Mouse (Mus musculus): ENCODE results near the gene Poc1a.

The Poc1a gene

GRCm38 (mm10) chr9:106338462-106339172, 57.8 kb downstream of the Poc1a start:
- DNase-seq (ENCODE audit: low spot score) = no peak

DNA sequence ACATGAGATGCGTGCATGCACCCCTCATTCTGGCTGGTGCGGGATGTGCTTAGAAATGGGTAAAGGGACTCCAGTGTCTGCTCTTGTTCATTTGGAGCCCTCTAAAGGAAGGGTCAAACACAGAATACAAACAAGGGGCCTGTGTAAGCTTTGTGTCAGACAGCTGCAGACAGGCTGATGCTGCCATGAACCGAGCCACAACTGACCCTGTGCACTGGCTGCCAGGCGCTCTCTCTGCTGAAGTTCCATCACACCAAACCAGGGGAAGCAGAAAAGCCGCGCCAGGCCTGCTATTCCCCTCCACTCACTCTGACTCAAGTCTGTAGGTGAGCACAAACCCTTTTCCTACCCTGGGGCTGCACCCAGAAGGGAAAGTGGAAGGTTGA, 58.3 kb downstream of the Poc1a start:
- no peak for DNase-seq (ENCODE audit: low spot score)

DNA sequence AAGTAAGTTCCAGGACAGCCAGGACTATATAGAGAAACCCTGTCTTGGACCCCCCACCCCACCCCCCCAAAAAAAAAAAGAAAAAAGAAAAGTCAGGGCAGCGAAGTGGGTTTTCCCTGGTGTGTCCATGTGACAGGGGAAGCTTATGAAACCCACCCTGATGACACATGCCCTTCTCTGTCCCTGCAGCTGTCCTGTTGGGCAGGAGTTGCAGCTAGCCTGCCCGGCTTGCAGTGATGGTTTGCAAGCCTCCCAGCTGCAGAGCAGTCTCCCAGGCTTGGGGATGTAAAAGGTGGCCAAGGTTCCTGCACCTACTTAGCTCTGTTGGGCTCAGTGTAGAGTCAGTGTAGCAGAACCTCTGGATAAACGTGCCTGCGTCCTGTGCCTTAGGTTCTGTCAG, 58.9 kb downstream of the Poc1a start:
- DNase-seq (ENCODE audit: low spot score) = no peak

DNA sequence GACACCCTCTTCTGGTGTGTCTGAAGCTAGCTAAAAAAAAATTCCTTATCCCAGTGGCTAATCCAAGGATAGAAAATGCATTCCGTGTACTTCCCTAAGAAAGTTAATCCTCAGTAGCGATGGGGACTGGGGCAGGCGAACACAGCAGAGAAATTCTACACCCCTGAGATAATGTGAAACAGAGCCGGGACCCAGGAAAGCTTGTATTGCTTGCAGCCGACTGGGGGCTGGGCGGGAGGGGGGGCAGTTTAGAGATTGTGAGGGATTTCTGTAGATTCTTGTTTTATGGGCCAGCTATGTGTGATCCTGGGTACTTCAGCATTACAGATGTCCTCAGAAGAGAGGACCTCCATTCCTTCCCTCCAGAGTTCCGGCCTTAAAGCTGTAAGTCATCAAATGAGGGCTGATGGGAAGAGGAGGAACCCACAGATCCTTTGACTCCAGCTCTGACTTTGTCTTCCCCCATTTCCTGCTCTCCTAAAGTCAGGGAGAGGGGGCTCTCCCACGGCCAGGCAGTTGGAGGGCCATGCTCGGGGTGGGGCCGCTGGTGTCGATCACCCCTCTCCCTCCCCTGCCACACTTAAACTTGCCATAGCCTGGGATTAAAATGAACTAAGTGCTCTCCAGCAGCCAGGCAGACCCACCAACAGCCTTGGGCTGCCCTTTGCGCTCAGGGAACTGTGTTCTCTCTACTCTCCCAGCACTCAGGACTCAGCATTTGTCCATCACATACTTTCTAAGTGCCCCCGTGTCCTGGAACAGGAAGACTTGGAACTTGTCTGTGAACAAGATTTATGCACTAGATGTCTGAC, 59.8 kb downstream of the Poc1a start:
- no peak for DNase-seq (ENCODE audit: low spot score)

GRCm38 (mm10) chr9:106341313-106341686, 60.4 kb downstream of the Poc1a start:
- no peak for DNase-seq (ENCODE audit: low spot score)

- no peak for DNase-seq (ENCODE audit: low spot score)
Measured at GRCm38 (mm10) chr9:106342573-106342972, 61.7 kb downstream of the Poc1a start.

DNA sequence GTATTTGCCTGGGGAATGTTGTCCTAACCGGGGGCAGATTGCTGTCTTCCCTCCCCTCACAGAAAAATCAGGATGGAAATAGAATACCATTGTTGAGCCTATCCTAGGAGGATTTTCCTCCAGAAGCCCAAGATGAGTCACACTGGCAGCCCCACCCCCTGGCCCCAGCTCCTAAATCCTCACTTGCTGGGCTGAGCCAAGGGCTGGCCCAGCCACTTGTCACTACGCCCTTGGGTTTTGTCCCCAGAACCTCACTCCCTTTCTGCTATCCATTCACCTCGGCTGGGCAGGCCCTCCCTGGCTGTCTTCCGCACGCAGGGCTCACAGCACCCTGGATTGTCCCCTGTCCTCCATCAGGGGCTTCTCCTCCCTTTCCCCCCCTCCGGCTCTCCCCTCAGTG, 64.3 kb downstream of the Poc1a start:
- DNase-seq (ENCODE audit: low spot score) = peak; percentile 47

DNA sequence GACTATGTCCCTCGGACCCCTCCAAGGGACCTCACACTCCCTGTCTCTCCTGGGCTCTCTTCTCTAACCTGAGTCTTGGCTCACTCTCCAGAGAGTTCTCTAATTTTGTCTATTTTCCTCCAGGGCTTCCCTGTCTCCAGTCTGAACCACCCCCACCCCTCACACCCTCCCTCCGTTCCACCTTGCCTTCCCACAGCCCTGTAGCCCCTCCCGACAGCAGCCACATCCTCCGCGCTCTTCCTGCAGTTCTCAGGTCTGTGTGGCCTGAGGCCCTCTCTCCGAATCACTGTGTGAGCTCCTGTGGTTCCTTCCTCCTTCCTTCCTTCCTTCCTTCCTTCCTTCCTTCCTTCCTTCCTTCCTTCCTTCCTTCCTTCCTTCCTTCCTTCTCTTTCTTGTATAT, 64.8 kb downstream of the Poc1a start:
- DNase-seq (ENCODE audit: low spot score) = no peak

GRCm38 (mm10) chr9:106348281-106348680, 67.4 kb downstream of the Poc1a start:
- no peak for DNase-seq (ENCODE audit: low spot score)

- DNase-seq (ENCODE audit: low spot score) = peak; percentile 19
Measured at GRCm38 (mm10) chr9:106349075-106349474, 68.2 kb downstream of the Poc1a start.

DNA sequence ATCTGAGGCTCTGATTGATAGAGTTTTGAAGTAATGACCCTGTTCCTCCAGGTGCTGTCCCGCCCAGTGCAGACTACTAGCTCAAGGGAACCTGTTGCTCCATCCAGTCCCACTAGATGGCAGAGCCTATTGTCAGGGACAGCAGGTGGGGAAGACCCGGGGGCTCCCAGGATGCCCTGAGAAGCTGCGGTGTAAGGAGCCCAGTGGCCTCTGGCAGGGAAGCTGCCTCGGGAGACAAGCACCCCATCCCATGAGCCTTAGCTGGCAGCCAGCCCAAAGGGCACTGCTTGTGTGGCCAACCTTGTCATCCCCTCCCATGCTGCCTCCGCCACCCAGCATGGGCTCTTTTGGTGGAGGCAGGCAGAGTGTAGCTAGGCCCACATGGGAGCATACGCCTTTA, 70.3 kb downstream of the Poc1a start:
- DNase-seq (ENCODE audit: low spot score) = no peak

DNA sequence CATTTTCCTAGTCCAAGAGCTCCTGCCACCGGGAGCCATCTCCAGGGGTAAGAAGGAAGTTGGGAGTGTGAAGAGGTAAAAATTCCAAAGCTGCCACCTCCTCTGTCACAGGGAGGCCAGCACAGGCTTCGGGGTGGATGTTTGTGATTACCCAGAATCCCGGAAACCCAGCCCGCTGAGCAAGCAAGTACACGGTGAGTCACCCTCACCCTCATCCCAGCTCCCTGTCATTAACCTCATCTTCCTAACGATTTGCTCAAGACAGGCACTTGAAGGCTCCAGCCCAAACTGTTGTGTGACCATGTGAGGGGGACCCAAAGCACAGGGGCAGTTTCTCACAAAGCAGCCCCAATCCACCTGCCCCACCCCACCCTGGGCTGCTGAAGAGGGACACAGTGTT, 72.9 kb downstream of the Poc1a start:
- no peak for DNase-seq (ENCODE audit: low spot score)

GRCm38 (mm10) chr9:106354810-106355209, 73.9 kb downstream of the Poc1a start:
- DNase-seq (ENCODE audit: low spot score) = no peak

DNA sequence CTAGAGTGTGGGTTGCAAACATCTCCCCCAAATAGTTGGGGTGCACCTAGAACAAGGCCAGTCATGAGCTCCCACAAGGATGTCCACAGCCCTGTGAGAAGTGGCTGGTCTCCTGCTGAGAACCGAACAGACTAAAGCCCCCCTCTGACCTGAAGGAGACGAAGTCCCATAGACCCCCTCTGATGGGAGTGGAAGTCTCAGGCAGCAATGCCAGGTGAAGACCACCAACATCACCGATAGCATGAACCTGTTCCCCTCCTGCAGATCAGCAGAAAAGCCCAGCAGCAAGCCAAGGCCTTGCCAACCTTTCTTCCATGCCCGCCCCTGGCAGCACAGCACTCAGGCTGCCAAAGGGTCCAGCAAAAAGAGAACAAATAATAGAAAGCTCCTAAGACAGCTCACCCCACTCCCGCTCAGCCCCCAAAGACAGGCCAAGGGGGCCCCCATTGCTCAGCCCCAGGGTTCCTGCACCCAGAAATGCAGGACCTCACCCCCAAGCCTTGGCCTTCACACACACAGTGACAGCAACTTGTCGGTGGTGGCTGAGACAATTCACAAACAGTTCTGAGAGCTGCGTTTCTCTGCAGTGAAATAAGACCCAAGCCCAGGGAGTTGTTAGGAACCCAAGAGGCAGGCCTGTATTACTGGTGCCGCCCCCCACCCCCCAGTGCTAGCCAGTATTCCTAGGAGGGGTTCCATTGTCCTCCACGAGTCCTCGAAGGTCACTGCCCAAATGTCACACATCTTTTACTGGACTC, 74.5 kb downstream of the Poc1a start:
- no peak for DNase-seq (ENCODE audit: low spot score)

GRCm38 (mm10) chr9:106355975-106356286, 75.1 kb downstream of the Poc1a start:
- no peak for DNase-seq (ENCODE audit: low spot score)

- DNase-seq (ENCODE audit: low spot score) = no peak
Measured at GRCm38 (mm10) chr9:106356323-106356844, 75.5 kb downstream of the Poc1a start.

- no peak for DNase-seq (ENCODE audit: low spot score)
Measured at GRCm38 (mm10) chr9:106357167-106357566, 76.3 kb downstream of the Poc1a start.

- DNase-seq (ENCODE audit: low spot score) = no peak
Measured at GRCm38 (mm10) chr9:106359297-106359696, 78.4 kb downstream of the Poc1a start.

- DNase-seq (ENCODE audit: low spot score) = no peak
Measured at GRCm38 (mm10) chr9:106361140-106361539, 80.3 kb downstream of the Poc1a start.

- no peak for DNase-seq (ENCODE audit: low spot score)
Measured at GRCm38 (mm10) chr9:106365333-106365732, 84.5 kb downstream of the Poc1a start.

GRCm38 (mm10) chr9:106366188-106366587, 85.3 kb downstream of the Poc1a start:
- DNase-seq (ENCODE audit: low spot score) = no peak

- DNase-seq (ENCODE audit: low spot score) = no peak
Measured at GRCm38 (mm10) chr9:106367001-106367400, 86.1 kb downstream of the Poc1a start.

DNA sequence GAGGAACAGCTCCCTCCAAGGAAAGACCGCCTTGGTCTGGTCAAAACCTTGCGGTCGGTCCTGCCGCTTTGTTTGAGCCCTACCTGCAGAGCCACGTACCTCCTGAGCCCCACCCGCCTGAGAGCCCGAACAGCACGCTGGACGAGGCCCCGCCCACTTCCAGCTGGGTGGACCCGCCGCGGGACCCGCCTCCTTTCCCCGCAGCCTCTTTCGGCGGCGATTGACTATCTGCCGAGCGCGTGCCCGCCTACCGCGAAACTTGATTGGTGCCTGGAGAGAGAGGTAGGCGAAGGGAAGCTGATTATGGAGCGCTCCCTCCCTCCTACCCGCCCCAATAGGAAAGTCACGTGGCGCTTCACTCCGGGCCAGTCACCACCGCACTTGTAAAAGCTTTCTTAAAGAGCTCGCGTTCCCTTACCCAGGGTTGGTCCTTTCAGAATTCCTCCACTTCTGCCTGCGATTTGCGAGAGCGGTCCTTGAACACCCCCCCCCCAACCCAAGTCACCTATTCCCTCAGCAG, 86.8 kb downstream of the Poc1a start:
- peak; percentile 98 for DNase-seq (ENCODE audit: low spot score)

Data from ovary, postnatal 36 days (tissue).